Mouse (Mus musculus) left cerebral cortex, postnatal 14 days (tissue): ENCODE measurements around the gene Sim2. TPM values are rescaled to one million over a fixed set of nuclear protein-coding genes. Genes with fewer than 3 reads are reported as not detected.

ENCODE experiments used
- DNase-seq, 2 experiments: peaks; one replicate each; pipeline ENCODE4 v3.0.0; 2021 to 2022; ENCODE audit warnings: low spot score in 2 of 2, mixed read lengths in 1 of 2
- intact Hi-C: fragments of 180-260 bp; cut with DNase I; formaldehyde crosslinking; loops from one replicate; pipeline ENCODE4 v1.15.1; 2025
- microRNA-seq, 2 experiments: library from miRNA; unstranded; fragments of <30 nt; microRNA quantifications; one replicate each; pipeline ENCODE4 v1.2.0; 2022
- total RNA-seq, 2 experiments: library from RNA; stranded (reverse); gene quantifications; 2 replicates each; pipeline ENCODE4 v1.2.3; 2021

The Sim2 gene
- total RNA-seq, 2 experiments from 2014 or later = 0.11 TPM

DNA sequence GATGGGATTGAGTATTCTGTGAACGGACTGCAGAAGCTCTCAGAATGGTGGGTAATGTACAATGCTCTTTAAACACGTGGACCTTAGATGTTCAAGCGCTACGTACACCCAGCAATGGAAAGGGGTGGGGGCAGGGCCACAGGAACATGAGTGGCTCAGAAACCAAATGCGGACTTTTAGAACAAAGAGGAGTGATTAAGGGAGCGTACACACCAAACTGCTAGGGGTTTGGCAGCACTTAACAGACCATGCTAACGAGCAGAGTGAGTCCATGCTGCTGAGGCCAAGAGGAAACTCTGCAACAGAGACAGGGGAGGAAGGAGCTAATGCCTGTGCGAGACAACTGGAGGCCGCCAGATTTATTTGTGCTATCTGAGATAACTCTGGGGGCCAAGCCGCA, 58.6 kb downstream of the Sim2 start:
- intact Hi-C loops = no loop called here
- no peak for DNase-seq

DNA sequence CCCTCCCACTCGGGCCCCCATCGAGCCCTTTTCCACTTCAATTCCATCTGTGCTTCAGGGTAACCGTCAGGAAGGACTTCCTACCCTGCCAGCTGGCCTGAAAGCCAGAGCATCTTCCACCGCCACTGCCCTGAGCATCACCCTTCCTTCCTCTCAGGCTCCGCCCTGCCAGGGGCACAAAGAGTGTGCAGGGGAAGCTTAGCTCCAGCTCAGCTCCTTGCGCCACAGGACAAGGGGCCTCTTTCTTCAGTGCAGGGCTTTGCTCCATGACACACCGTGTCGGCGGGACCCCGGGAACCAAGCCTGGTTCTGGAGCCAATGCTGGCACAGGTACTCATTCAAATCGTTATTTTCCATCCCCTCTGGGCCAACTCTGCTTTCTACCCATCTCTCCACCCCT, 63.4 kb downstream of the Sim2 start:
- DNase-seq = no peak
- intact Hi-C loops = no loop called here

DNA sequence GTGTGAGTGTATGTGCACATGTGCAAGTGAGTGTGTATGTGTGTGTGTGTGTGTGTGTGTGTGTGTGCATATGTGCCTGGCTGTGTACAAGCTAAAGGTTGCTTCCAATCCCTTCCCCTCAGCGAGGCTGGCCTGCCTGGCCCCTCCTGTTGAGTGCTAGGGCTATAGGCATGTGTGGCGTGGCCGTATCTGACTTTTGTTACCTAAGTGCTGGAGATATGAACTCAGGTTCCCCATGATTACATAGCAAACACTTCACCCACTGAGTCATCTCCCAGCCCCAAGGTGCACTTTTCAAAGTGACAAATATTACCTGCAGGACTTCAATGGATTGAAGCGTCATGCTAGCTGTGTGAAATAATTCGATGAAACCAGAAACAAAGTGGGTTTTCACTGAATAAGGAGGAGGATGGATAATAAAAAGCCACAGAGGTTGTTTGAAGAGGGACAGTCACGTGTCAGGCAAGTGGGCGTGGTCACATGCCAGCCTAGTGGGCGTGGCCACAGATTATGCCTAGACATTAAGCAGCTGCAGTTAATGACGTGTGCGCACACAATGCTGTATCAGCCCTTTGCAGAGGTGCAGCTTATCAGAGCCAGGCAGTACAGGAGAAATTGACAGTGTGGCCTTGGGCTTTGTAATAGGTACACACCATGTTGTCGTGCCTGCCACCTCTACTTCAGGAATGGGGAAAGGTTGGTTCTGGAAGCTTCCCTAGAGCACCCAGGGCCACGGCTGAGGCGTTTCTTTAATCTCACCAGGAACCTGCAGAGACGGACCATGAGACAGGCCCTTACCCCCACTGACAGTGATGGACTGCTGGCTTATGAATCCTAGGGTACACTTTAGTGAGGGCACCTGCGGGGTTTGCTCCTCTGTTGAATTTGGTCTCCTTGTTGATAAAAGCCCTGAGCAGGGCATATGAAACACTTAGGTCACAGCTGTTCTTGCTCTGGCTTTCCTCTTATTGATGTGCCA, 65.7 kb downstream of the Sim2 start:
- intact Hi-C loops = no loop called here
- DNase-seq = no peak

DNA sequence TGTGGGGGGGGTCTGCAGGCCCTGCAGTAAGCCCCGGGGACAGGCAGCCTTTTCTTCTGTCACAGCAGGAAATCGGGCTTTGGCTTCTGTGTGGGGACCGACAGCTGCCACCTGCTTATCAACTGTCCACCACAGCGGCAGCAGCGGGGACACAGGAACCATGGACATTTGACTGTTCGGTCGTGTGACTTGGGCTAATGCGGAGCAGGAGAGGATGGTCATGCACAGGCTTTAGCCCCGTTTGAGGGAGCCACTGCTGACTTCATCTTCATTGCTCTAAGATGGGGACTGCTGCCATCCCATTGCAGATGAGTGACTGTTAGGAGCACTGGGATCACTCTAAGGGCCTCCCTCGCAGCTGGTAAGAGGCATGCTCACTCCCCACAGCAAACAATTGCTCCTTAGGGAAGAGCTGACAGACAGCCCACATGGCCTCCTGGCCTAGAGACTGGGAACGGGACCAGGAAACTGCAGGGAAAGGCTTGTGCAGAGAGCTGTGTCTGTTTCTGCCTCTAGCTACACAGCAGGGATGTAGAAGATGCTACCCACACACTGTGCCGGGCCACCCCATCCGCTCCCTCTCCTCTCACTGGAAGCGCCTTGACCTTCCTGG, 70.4 kb downstream of the Sim2 start:
- intact Hi-C loops = no loop called here

DNA sequence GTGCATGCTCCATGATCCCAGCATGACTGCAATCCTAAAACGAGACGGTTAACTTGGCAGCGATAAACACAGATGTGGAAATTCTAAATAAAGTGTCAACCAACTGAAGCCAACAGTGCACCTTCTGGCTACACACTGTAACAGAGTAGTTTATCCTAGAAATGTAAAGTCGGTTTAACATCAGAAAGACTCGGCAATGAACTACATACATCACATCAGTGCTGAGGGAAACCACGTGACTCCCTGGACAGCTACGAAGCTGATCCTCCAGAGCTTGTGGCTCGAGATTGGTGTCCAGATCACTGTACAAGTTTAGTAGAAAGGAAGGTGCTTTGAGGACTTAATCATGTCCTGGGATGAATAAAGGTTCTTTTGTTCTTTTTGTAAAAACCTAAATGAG, 73.1 kb downstream of the Sim2 start:
- intact Hi-C loops = no loop called here
- no peak for DNase-seq

More for the DNA sequence above, 70.4 kb downstream of the Sim2 start:
- no peak for DNase-seq

DNA sequence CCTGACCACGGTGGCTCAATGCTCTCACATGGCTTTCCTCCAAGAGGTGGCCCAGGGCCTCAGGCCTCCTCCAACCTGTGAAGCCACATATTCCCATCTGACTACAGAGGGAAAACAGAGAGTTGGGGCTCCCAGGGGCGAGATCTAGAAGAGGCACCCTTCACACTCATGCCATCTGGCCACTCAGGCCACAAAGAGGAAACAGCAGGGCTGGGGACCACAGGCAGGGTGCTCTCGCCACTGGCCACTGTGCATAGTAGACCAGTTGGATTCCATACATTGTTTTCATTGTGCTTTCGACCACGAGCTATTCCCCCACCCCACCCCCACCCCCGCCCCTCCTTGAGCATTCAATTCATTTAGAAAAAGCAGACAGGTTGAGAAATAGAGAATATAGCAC, 77.3 kb downstream of the Sim2 start:
- intact Hi-C loops = no loop called here
- DNase-seq = no peak

DNA sequence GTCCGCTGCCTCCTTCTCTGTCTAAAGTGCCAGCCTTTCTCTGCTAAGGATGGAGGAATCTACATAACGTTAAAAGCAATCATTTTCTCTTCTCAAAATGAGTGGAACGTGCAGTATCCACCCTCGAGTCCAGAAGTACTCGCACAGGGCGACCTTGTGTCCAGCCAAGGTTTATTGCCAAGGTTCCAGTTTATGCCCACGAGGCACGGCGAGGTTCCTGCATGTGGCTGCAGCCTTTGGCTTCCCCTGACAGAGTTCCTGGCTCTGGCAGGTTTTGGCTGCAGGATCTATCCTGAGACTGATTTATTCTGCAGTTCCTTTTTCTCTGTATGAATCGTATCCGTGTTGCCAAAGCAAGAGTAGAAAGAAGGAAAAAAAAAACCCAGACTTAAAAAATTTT, 78.3 kb downstream of the Sim2 start:
- DNase-seq = no peak
- intact Hi-C loops = no loop called here

DNA sequence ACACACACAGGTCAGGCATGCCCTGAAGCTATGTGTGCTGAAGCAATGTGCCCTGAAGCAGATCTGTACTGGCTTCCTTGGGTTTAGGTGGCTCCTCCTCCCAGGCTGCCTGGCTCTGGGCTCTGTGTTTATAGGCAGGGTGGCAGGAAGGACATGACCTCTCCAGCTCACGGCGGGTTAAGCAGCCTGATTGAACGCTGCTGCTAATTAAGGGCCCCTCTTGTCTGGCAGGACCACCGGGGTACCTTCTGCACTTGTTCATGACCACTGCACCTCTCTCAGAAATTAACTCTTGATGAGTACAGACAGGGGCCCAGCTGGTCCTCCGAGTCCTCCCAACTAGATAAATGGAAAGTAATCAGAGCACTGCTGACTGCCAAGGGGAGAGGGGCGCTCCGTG, 79.5 kb downstream of the Sim2 start:
- intact Hi-C loops = no loop called here
- DNase-seq = no peak

DNA sequence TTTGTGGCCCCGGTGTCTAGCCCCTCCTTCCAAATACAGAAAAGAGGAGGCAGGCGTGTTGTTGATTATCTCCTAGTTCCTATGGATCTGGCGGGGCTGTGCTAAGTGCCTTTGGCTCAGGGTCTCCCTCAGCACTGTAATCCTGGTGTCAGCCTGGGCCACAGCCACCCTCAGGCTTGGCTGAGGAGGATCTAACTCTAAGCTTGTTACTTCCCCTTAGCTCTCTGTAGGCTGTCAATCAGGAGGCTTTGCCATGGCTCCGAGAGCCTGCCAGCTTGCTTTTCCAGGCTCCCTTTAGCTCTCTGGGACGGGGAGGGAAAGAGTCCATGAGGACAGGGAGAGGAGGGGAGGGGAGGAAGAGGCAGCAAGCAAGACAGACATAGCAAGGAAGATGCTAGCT, 80.2 kb downstream of the Sim2 start:
- DNase-seq = no peak
- intact Hi-C loops = no loop called here

DNA sequence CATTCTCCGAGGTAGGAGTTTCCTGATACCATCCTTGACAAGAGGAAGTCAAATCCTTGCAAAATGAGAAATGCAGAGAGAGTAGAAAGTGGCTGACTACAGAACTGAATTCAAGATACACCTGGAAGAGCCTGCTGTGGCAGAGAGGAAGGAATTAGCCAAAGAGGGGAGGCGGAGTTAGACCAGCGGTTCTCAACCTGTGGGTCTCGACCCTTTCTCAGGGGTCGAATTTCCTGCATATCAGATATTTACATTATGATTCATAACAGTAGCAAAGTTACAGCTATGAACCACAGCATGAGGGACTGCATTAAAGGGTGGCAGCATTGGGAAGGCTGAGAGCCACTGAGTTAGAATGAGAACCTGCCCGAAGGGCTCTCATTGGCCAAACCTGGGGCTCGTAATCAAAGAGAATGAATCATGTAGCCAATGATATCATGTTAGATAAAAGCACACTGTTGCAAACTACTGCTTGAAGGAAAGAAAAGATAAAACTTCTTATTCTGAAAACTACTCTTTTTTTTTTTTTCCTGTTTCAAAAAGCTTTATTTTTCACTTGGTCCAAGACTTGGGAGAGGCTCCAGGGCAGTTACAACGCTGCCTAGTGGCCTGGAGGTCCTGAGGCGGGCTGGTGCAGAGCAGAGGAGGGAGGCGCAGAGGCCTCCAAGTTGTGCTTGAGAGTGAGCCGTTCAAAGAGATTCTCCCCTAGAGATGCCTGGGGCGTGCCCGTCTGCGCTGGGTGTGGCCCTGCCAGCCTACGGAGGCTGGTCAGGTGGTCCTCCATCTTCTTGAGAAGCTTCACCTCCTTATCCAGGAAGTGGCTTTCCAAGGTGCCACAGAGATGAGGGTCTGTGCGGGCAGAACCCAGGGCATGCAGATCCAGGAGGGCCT, 84.2 kb downstream of the Sim2 start:
- intact Hi-C loops = no loop called here
- no peak for DNase-seq

DNA sequence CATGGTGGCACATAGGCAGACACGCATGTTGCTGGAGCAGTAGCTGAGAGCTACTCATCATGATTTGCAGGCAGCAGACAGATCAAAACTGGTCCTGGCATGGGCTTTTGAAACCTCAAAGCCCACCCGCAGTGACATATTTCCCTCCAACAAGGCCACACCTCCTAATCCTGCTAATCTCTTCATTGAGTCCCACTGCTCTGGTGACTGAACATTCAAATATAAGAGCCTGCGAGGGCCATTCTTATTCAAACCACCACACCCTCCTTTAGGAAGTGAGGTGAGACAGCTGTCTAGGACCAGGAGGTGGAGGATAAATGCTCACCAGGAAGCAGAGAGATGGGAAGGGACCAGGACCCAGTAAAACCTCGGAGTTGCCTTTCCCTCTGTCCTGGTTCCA, 85.5 kb downstream of the Sim2 start:
- no peak for DNase-seq
- intact Hi-C loops = no loop called here

DNA sequence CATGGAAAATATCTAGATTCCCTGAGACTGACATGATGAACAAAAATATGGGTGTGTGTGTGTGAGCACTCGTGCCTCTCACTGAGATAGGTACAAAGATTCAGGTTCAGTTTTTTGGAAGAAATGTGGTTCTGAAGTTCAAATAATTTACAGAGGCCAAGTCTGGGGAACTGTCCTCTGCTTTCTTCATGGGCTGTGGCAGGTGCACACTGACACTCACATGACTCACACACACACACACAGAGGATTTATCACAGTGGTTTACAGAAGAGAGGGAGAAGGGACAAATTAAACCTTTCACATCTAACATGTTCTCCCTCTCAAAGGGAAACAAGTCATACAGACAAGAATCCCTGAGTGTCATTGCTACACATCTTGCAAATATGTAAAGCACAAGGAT, 88.6 kb downstream of the Sim2 start:
- intact Hi-C loops = no loop called here
- DNase-seq = no peak

DNA sequence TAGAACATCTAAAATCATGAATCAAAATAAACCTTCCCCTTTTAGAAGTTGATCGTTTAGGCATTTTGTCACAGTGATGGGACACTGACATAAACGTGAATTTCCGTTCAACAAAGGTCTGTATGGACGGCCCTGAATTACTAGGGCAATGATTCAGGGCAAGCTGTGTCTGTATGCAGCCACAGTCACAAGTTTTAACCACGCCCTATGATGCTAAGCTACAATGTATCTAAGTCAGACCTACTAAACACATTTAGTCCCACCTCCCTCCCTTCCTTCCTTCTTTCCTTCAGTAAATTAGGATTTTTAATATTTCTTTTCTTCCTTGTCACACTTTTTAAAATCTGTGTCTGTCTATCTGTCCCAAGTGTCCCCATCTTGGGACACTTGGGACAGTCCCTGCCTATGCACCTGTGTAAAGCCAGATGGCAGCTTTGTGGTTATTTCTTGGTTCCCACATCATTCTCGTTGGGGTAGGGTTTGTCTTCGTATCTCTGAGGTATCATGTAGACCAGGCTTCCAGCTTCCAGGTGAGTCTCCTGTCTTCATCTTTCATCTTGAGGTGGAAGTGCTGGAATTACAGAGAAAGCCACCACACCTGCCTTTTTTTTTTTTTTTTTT, 90.7 kb downstream of the Sim2 start:
- intact Hi-C loops = no loop called here
- DNase-seq = no peak

Small RNAs within 50 kb of the gene (microRNA-seq; reads per million reads assigned to microRNA genes)
- 0 reads per million in 2 experiments for gene Gm23062

Other genes with a start within 250 kb of the Sim2 start
- gene Chaf1b, start 201.0 kb upstream of the Sim2 start, total RNA-seq = under 1 TPM; 0.90 to 0.97 TPM
- 1 to 10 TPM; 1.1 to 1.9 TPM for gene Cldn14, start 76.1 kb upstream of the Sim2 start, total RNA-seq
- gene Hlcs, start 228.6 kb downstream of the Sim2 start, total RNA-seq = 10 to 100 TPM; 14.0 to 15.8 TPM
- under 1 TPM; 0.21 to 0.22 TPM for gene Ripply3, start 243.5 kb downstream of the Sim2 start, total RNA-seq